ENCODE assay signal across 19 mouse cellular contexts in genomic region chr10:64543647-64544046, GRCm38 (mm10).
A peak's percentile ranks its signal among the peaks of the same experiment; 100 is the strongest.
DNase-seq lines count a peak whose midpoint lies in the region; ATAC-seq and TF ChIP-seq lines count a peak whose summit lies in the region.
"Had no signal": no experiment of that assay in that cellular context is flagged by ENCODE, and none has a peak within 500 bp of the region (broad histone marks: within the 10 kb centered on the region; RNA-seq: fewer than 3 reads in every experiment).

No protein-coding gene starts in this region.

- H3K27me3 ChIP-seq in midbrain, embryonic 11.5 days (ENCODE audit: control insufficient read depth, insufficient read depth, low read length), result no peaks in the 10 kb centered on the region
- H3K27me3 ChIP-seq in midbrain, embryonic 16.5 days (ENCODE audit: control insufficient read depth, insufficient read depth, low read depth, low read length), result no peaks in the 10 kb centered on the region
- H3K27me3 ChIP-seq: CH12.LX; heart, embryonic 15.5 days; stomach, embryonic 15.5 days had no signal

- no peak for TF ChIP-seq POLR2A in brain, embryonic 14.5 days (IDR thresholded peaks at IDR 0.05; ENCODE audit: borderline replicate concordance, extremely low read depth, insufficient read depth, insufficient read length, poor library complexity, severe bottlenecking)

- no peaks in the 10 kb centered on the region for H3K36me3 ChIP-seq in midbrain, embryonic 11.5 days (ENCODE audit: control insufficient read depth, insufficient read depth, low read length)
- no peaks in the 10 kb centered on the region for H3K36me3 ChIP-seq in midbrain, embryonic 16.5 days (ENCODE audit: control insufficient read depth, insufficient read depth, low read length)
- H3K36me3 ChIP-seq: heart, embryonic 15.5 days; limb, embryonic 10.5 days; stomach, embryonic 15.5 days had no signal

- no peaks in the 10 kb centered on the region for H3K4me1 ChIP-seq in midbrain, embryonic 11.5 days (ENCODE audit: control insufficient read depth, insufficient read depth, low read length)
- H3K4me1 ChIP-seq in midbrain, embryonic 16.5 days (ENCODE audit: control insufficient read depth, insufficient read depth, low read length), result no peaks in the 10 kb centered on the region
- H3K4me1 ChIP-seq: heart, embryonic 15.5 days; limb, embryonic 10.5 days; stomach, embryonic 15.5 days had no signal

- no peak for TF ChIP-seq CTCF in brain, embryonic 14.5 days (IDR thresholded peaks at IDR 0.05; ENCODE audit: borderline replicate concordance, extremely low read depth, insufficient read depth, insufficient read length)

- H3K9ac ChIP-seq in midbrain, embryonic 11.5 days (ENCODE audit: low read length), result no peak overlapping the region
- no peak overlapping the region for H3K9ac ChIP-seq in midbrain, embryonic 16.5 days (ENCODE audit: low read depth, low read length)
- H3K9ac ChIP-seq: heart, embryonic 15.5 days; stomach, embryonic 15.5 days had no signal

- no peak overlapping the region for H3K27ac ChIP-seq in midbrain, embryonic 11.5 days (ENCODE audit: low read depth, low read length)
- H3K27ac ChIP-seq in midbrain, embryonic 16.5 days (ENCODE audit: low read length), result no peak overlapping the region
- H3K27ac ChIP-seq: heart, embryonic 15.5 days; layer of hippocampus, adult 2 months; limb, embryonic 10.5 days; stomach, embryonic 15.5 days had no signal

- ATAC-seq in midbrain, embryonic 11.5 days (ENCODE audit: low FRiP score), result peak; percentile 61; the same call in 1 of the 2 replicates
- ATAC-seq in midbrain, embryonic 16.5 days, result no peak
- ATAC-seq: intestine, embryonic 16.5 days had no signal

- 78% methylated on average over 3 of the region's 3 CpGs for WGBS in midbrain, embryonic 11.5 days
- 64% methylated on average over 3 of the region's 3 CpGs for WGBS in midbrain, embryonic 16.5 days

- peak; percentile 10 for DNase-seq in embryo, embryonic 10 days (ENCODE audit: low spot score)
- no peak for DNase-seq in embryo, embryonic 9.5 days (ENCODE audit: extremely low spot score)
- DNase-seq in midbrain, embryonic 11.5 days (ENCODE audit: low spot score, missing footprints), result no peak
- peak; percentile 79 for DNase-seq in brain, embryonic 14.5 days (ENCODE audit: low read depth)
- DNase-seq in cerebellum, postnatal 36 days, result peak; percentile 4 to 17
- no peak for DNase-seq in urinary bladder, postnatal 10 days (ENCODE audit: low spot score)
- DNase-seq in spleen, postnatal 4 days (ENCODE audit: low spot score in 2 of 2), result no peak
- DNase-seq: lung, adult 2 months; lung, postnatal 4 days; spleen, adult 18-20 months; thymus, adult 2 months had no signal

- no peaks in the 10 kb centered on the region for H3K9me3 ChIP-seq in midbrain, embryonic 11.5 days (ENCODE audit: control insufficient read depth, low read length)
- no peaks in the 10 kb centered on the region for H3K9me3 ChIP-seq in midbrain, embryonic 16.5 days (replicated peaks; ENCODE audit: control insufficient read depth, low read length, poor library complexity, severe bottlenecking)
- H3K9me3 ChIP-seq: heart, embryonic 15.5 days; limb, embryonic 10.5 days; stomach, embryonic 15.5 days had no signal

- no peak overlapping the region for H3K4me2 ChIP-seq in midbrain, embryonic 11.5 days
- no peak overlapping the region for H3K4me2 ChIP-seq in midbrain, embryonic 16.5 days (ENCODE audit: low read length)
- H3K4me2 ChIP-seq: heart, embryonic 15.5 days; liver, embryonic 11.5 days; stomach, embryonic 15.5 days had no signal

- no peak overlapping the region for H3K4me3 ChIP-seq in midbrain, embryonic 11.5 days (ENCODE audit: low read depth, low read length)
- H3K4me3 ChIP-seq in midbrain, embryonic 16.5 days (ENCODE audit: low read depth, low read length), result no peak overlapping the region
- H3K4me3 ChIP-seq: heart, embryonic 15.5 days; layer of hippocampus, adult 2 months; limb, embryonic 10.5 days; stomach, embryonic 15.5 days had no signal

Comparison
In these comparisons a context has a peak if more than half of its experiments do, and no peak if none do; other contexts are left out.
1. DNase-seq: peak in embryo, embryonic 10 days (single experiment), brain, embryonic 14.5 days (single experiment) and cerebellum, postnatal 36 days (2 of 2); none in embryo, embryonic 9.5 days (single experiment), midbrain, embryonic 11.5 days (single experiment), urinary bladder, postnatal 10 days (single experiment) and spleen, postnatal 4 days (0 of 2).